Mouse (Mus musculus) liver, embryonic 16.5 days (tissue): ENCODE data around the gene Tulp2. TPM values are rescaled to one million over a fixed set of nuclear protein-coding genes. Genes with fewer than 3 reads are reported as not detected.
"Not testable (repeated sequence)": the region's sequence is repeated elsewhere in the genome, so short reads cannot be mapped to it uniquely, and the experiment has no call there.

ENCODE experiments used
- ATAC-seq: fragments of 200-750 bp; cut with Nextera tagmentation; 2 replicates; pipeline ENCODE4 v1.8.0; 2017; ENCODE audit warnings: low read depth, mild to moderate bottlenecking, moderate number of reproducible peaks, moderate library complexity
- H3K27ac ChIP-seq: fragments of 300-500 bp; sonication (generic); 2 replicates; pipeline ENCODE4 v1.5.1; 2014; ENCODE audit warnings: mild to moderate bottlenecking, low read length
- H3K27me3 ChIP-seq: fragments of 300-500 bp; sonication (generic); 2 replicates; pipeline ENCODE4 v1.6.1; 2014; ENCODE audit warnings: low read depth, low read length, mixed read lengths; ENCODE audit not compliant: control insufficient read depth, insufficient read depth
- H3K36me3 ChIP-seq: fragments of 300-500 bp; sonication (generic); 2 replicates; pipeline ENCODE4 v1.6.1; 2014; ENCODE audit warnings: mild to moderate bottlenecking; ENCODE audit not compliant: control insufficient read depth, insufficient read depth
- H3K4me1 ChIP-seq: fragments of 300-500 bp; sonication (generic); 2 replicates; pipeline ENCODE4 v1.6.1; 2014; ENCODE audit warnings: low read depth, low read length, mixed read lengths; ENCODE audit not compliant: control insufficient read depth
- H3K4me2 ChIP-seq: fragments of 300-500 bp; sonication (generic); 2 replicates; pipeline ENCODE4 v1.6.1; 2014; ENCODE audit warnings: low read depth, low read length, mixed read lengths
- H3K4me3 ChIP-seq: fragments of 300-500 bp; sonication (generic); 2 replicates; pipeline ENCODE4 v1.5.1; 2014; ENCODE audit warnings: low read depth, mild to moderate bottlenecking, low read length
- H3K9ac ChIP-seq: fragments of 300-500 bp; sonication (generic); 2 replicates; pipeline ENCODE4 v1.6.1; 2014; ENCODE audit warnings: low read depth, low read length
- H3K9me3 ChIP-seq: fragments of 300-500 bp; sonication (generic); replicated peaks from 2 replicates; pipeline ENCODE4 v1.6.1; 2016; ENCODE audit warnings: low read length; ENCODE audit not compliant: control insufficient read depth
- WGBS: fragments of 180-500 bp; shearing (Covaris S2); extraction: QIAGEN DNeasy Blood & Tissue Kit; methylation state at CpG from one replicate; pipeline ENCODE4 v1.1.7; 2014; ENCODE audit not compliant: insufficient replicate concordance; 5-methylcytosine and 5-hydroxymethylcytosine counted together
- polyA plus RNA-seq: library from polyadenylated mRNA; unstranded; fragments of >200 nt; fragmentation: Nextera tagmentation; extraction: Ambion mirVana; gene quantifications from 2 replicates; pipeline ENCODE4 v1.2.1, GENCODE M21; 2015

The Tulp2 gene
- polyA plus RNA-seq, 1 experiment from 2014 or later, result 0.41 TPM

GRCm38 (mm10) chr7:45509181-45509882, 27.7 kb downstream of the Tulp2 start:
- peak; percentile 18 for ATAC-seq
- Histone ChIP-seq H3K27ac (peak overlapping the region; percentile 95), H3K36me3 (peaks cover 20% of the 10 kb centered on the region), H3K27me3 (no peaks in the 10 kb centered on the region), H3K4me1 (peaks cover 24% of the 10 kb centered on the region), H3K4me3 (peak overlapping the region; percentile 75), H3K4me2 (peak overlapping the region; percentile 76), H3K9me3 (no peaks in the 10 kb centered on the region), H3K9ac (peak overlapping the region; percentile 86)
- WGBS, result 11% methylated on average over 19 of the region's 19 CpGs

GRCm38 (mm10) chr7:45509912-45510787, 28.5 kb downstream of the Tulp2 start, which contains the start of gene Nucb1:
TSS of gene Nucb1 (minus strand) at chr7:45510406.
- Histone ChIP-seq H3K27ac (peak within 1 kb of the TSS; percentile 95), H3K4me2 (peak within 1 kb of the TSS; percentile 76), H3K4me3 (peak within 1 kb of the TSS; percentile 75), H3K4me1 (peaks cover 28% of the 10 kb centered on the region), H3K27me3 (no peaks in the 10 kb centered on the region), H3K36me3 (peaks cover 20% of the 10 kb centered on the region), H3K9ac (peak within 1 kb of the TSS; percentile 86), H3K9me3 (no peaks in the 10 kb centered on the region)
- ATAC-seq, result peak; percentile 78
- under 1% methylated on average over 44 of the region's 44 CpGs for WGBS

DNA sequence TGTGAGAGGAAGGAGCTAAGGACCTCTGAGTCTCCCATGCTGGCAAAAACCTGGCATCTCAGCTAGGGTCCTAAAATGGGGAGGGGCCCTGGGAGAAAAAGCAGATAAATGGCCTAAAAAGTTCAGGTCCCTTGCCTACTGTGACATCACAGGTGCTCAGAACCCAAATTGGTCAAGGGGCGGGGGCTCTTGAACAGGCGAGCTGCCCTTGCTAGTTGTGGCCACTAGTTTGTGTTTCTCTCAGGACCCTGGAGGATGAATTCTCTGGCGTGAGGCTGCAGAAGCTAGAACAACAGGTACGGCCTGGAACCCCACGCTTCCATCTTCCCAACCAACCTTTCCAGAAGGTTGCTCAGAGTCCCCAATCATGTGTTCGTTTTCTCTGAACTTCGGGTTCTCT, 32.7 kb downstream of the Tulp2 start:
- Histone ChIP-seq H3K27me3 (no peaks in the 10 kb centered on the region), H3K36me3 (no peaks in the 10 kb centered on the region), H3K4me1 (peaks cover 27% of the 10 kb centered on the region), H3K9ac (no peak overlapping the region), H3K9me3 (no peaks in the 10 kb centered on the region), H3K4me2 (no peak overlapping the region), H3K4me3 (no peak overlapping the region), H3K27ac (no peak overlapping the region)
- WGBS, result 76% methylated on average over 7 of the region's 7 CpGs
- ATAC-seq, result no peak

DNA sequence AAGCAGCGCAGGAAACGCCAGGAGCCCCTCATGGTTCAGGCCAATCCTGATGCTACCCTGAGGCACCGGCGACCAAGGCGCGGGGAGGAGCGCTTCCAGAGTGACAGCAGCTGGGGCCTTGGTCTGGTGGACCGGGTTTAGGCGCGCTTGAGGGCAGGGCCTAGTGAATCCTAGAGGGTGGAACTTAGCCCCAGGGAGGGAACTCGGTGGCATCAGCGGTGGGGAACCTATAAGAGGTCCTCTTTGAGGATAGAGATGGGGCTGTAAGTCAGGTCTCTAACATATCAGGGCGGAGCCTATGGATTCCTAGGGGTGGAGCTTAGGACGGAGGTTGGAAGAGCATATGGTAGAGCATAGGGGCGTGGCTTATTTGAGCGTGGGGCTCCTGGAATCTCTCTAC, 33.8 kb downstream of the Tulp2 start:
- Histone ChIP-seq H3K9ac (peak overlapping the region; percentile 47), H3K9me3 (no peaks in the 10 kb centered on the region), H3K27ac (peak overlapping the region; percentile 64), H3K27me3 (no peaks in the 10 kb centered on the region), H3K4me3 (peak overlapping the region; percentile 38), H3K4me2 (peak overlapping the region; percentile 52), H3K4me1 (peaks cover 29% of the 10 kb centered on the region), H3K36me3 (no peaks in the 10 kb centered on the region)
- peak; percentile 77 for ATAC-seq
- WGBS, result 10% methylated on average over 16 of the region's 16 CpGs

DNA sequence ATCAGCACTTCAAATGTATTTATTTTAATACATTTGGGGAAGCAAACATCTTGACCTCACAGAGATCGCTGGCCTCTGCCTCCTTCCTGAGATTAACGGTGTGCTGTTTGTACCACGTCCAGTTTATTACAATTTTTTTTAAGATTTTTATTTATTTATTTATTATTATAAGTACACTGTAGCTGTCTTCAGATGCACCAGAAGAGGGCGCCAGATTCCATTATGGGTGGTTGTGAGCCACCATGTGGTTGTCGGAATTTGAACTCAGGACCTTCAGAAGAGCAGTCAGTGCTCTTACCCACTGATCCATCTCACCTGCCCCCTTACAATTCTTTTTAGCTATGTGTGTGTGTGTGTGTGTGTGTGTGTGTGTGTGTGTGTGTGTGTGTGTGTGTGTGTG, 35.2 kb downstream of the Tulp2 start:
- not testable (repeated sequence) for H3K4me3 ChIP-seq, H3K27me3 ChIP-seq, H3K36me3 ChIP-seq, ATAC-seq, H3K27ac ChIP-seq, H3K9me3 ChIP-seq, H3K4me2 ChIP-seq, H3K9ac ChIP-seq
- 47% methylated on average over 5 of the region's 5 CpGs for WGBS
- H3K4me1 ChIP-seq, result peaks cover 37% of the 10 kb centered on the region

DNA sequence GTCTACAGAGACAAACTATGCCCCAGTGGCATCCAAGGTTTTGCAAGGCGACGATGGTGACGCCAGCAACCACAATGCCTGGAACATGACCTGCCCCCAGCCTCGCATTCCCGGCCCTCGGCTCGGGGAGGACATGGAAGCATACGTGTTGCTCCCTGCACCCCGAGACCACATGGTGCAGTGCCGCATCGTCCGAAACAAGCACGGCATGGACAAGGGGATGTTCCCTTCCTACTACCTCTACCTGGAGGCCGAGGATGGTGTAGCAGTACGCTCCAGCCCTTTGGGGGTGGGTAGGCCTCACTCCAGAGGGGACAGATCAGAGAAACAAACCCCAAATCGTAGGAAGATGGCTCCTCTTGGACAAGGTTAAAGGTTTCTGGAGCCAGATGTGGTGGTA, 36.9 kb downstream of the Tulp2 start:
- Histone ChIP-seq H3K9me3 (no peaks in the 10 kb centered on the region), H3K4me3 (no peak overlapping the region), H3K4me1 (peaks cover 39% of the 10 kb centered on the region), H3K36me3 (peaks cover 22% of the 10 kb centered on the region), H3K4me2 (no peak overlapping the region), H3K9ac (no peak overlapping the region), H3K27ac (no peak overlapping the region), H3K27me3 (no peaks in the 10 kb centered on the region)
- 80% methylated on average over 16 of the region's 16 CpGs for WGBS
- no peak for ATAC-seq

DNA sequence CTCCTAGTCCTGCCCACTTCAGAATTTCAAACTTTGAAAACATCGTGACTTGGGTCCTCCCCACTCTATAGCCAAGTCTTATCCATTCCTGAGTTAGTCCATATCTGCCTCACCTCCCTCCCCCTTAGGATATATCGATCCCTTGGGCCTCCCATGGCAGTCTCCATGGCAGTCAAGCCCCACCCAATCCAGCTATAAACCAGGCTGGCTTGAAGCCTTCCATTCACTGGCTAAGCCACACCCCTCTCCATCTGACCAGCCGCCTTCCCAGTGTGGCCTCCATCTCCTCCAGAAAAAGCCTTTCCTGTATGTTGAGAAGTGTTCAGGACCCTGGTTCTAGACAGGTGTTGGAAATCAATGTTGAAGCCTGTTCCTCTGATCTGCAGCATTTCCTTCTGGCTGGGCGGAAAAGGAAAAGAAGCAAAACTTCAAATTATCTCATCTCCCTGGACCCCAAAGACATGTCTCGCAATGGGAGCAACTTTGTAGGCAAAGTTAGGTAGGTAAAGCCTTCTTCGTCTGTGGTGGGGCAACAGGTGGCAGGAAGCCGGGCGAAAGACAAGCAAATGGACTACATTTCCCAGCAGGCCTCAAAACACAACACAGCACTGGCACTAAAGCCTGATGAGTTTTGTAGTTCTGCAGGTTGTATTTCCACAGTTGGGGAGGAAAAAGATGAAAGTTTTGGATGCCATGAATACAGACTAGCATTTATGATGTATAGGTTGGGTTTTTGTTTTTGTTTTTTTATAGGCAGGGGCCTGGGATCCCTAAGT, 37.9 kb downstream of the Tulp2 start:
- ATAC-seq, result 0 out of 2 replicates have a peak, but pooled peaks have one; percentile 12
- peaks cover 39% of the 10 kb centered on the region for H3K4me1 ChIP-seq
- H3K36me3 ChIP-seq, result peaks cover 27% of the 10 kb centered on the region
- H3K27ac ChIP-seq, result peak overlapping the region; percentile 20; the same call in 1 of the 2 replicates
- no peak overlapping the region for H3K9ac ChIP-seq
- H3K4me2 ChIP-seq, result peak overlapping the region; percentile 4; the same call in 1 of the 2 replicates
- WGBS, result 61% methylated on average over 8 of the region's 8 CpGs
- H3K4me3 ChIP-seq, result no peak overlapping the region
- H3K9me3 ChIP-seq, result no peaks in the 10 kb centered on the region
- no peaks in the 10 kb centered on the region for H3K27me3 ChIP-seq

GRCm38 (mm10) chr7:45520605-45521004, 38.9 kb downstream of the Tulp2 start:
- ATAC-seq, result no peak
- Histone ChIP-seq H3K4me1 (peaks cover 31% of the 10 kb centered on the region), H3K27me3 (no peaks in the 10 kb centered on the region), H3K4me2 (peak overlapping the region; percentile 68; the same call in 1 of the 2 replicates), H3K4me3 (peak overlapping the region; percentile 86; the same call in 1 of the 2 replicates), H3K27ac (no peak overlapping the region), H3K9ac (no peak overlapping the region), H3K9me3 (no peaks in the 10 kb centered on the region), H3K36me3 (peaks cover 28% of the 10 kb centered on the region)
- 86% methylated on average over 7 of the region's 7 CpGs for WGBS
